Mouse (Mus musculus) stomach, postnatal 0 days (tissue): ENCODE measurements around the gene Tnni1.

ENCODE experiments used
- CTCF ChIP-seq: IDR thresholded peaks from 2 replicates; pipeline ENCODE4 v1.5.1; 2016; ENCODE audit warnings: antibody characterized with exemption, low read depth, mild to moderate bottlenecking, moderate library complexity
- EP300 ChIP-seq: optimal IDR thresholded peaks from 2 replicates; pipeline ENCODE3; 2016; ENCODE audit warnings: antibody characterized with exemption

DNA sequence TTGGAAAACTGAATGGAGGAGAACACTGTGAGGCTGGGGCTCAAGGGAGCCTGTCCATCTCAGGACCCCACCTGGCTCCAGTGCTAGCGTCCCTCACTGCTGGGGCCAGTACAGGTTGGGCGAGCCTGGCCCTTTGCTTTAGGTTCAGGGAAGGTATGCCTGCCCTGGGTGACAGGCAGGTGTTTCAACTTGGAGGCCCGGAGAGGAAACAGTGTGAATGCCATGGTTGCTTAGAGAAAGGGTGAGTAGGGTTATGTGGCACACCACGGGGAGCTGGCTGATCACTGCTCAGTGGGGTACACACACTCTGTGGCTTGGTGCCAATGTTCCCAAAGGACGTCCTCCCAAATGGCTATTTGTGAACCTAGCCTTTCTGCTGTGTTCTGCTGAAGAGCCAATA, 35.3 kb downstream of the Tnni1 start:
- TF ChIP-seq CTCF: no peak
- no peak for TF ChIP-seq EP300
